Mouse (Mus musculus): ENCODE data around the gene Fcgrt.

DNA sequence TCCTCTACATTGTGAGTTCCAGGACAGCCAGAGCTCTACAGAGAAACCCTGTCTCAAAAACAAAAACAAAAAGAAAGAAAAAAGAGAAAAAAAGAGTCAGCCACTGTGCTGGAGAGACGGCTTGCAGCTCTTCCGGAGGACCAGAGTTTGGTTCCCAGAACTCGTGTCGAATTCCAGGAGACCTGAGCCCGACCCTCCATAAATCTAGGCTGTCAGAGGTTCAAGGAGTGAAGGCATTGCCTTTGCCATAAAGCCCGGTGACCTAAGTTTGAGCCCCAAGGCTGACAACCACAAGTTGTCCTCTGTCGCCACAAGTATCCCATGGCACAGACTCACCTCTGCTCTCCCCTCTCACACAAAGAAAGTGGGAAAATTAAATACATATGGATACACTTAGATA lies 9.5 kb downstream of the Fcgrt start:
- TF ChIP-seq CTCF (conservative IDR thresholded peaks at IDR 0.05; ENCODE audit: low read length) (no peak), POU5F1 (IDR thresholded peaks at IDR 0.05; ENCODE audit: borderline replicate concordance, low read length) (no peak), NANOG (IDR thresholded peaks at IDR 0.05; ENCODE audit: borderline replicate concordance, low read length) (no peak)

Data from E14TG2a.4 (cell line).